Mouse (Mus musculus) small intestine, adult 2 months (tissue): ENCODE measurements around the gene Gm4513. TPM values are rescaled to one million over a fixed set of nuclear protein-coding genes. Genes with fewer than 3 reads are reported as not detected.
"Not testable (repeated sequence)": the region's sequence is repeated elsewhere in the genome, so short reads cannot be mapped to it uniquely, and the experiment has no call there.

Source experiments
- H3K27ac ChIP-seq: fragments of 200-500 bp; 2 replicates; pipeline ENCODE4 v1.5.1; 2012; ENCODE audit warnings: low read depth, low read length, control low read depth, inconsistent platforms; ENCODE audit not compliant: insufficient read depth
- H3K27me3 ChIP-seq: fragments of 200-500 bp; 2 replicates; pipeline ENCODE4 v1.6.1; 2012; ENCODE audit warnings: mild to moderate bottlenecking, moderate library complexity, low read length, inconsistent platforms; ENCODE audit not compliant: control insufficient read depth, insufficient read depth
- H3K36me3 ChIP-seq: fragments of 200-500 bp; 2 replicates; pipeline ENCODE4 v1.6.1; 2012; ENCODE audit warnings: mild to moderate bottlenecking, low read length, control low read depth, inconsistent platforms; ENCODE audit not compliant: control insufficient read depth, insufficient read depth
- H3K4me1 ChIP-seq: fragments of 200-500 bp; 2 replicates; pipeline ENCODE4 v1.6.1; 2012; ENCODE audit warnings: low read length, inconsistent platforms, mixed read lengths; ENCODE audit not compliant: control insufficient read depth, insufficient read depth, insufficient read length
- H3K4me3 ChIP-seq: fragments of 200-500 bp; 2 replicates; pipeline ENCODE4 v1.5.1; 2012; ENCODE audit warnings: low read depth, mild to moderate bottlenecking, control low read depth, inconsistent platforms, low read length, moderate library complexity
- WGBS: fragments of 180-500 bp; shearing (Covaris S2); methylation state at CpG from one replicate; pipeline ENCODE4 v1.1.7; 2018; 5-methylcytosine and 5-hydroxymethylcytosine counted together
- polyA plus RNA-seq: library from polyadenylated mRNA; depleted of rRNA; stranded (reverse); fragments of >200 nt; gene quantifications from 2 replicates; pipeline ENCODE4 v1.2.3, GENCODE M21; 2012; rRNA removed

Gm4513 gene
- polyA plus RNA-seq, result not detected in 2 replicates

GRCm38 (mm10) chr7:20598921-20599320 is at the start of gene Gm4513:
Gene Gm4513, minus strand, starts transcription at chr7:20599021.
- H3K27me3 ChIP-seq, H3K4me1 ChIP-seq, H3K27ac ChIP-seq, H3K36me3 ChIP-seq, H3K4me3 ChIP-seq: not testable (repeated sequence)
- WGBS, result 68% methylated on average over 3 of the region's 5 CpGs

DNA sequence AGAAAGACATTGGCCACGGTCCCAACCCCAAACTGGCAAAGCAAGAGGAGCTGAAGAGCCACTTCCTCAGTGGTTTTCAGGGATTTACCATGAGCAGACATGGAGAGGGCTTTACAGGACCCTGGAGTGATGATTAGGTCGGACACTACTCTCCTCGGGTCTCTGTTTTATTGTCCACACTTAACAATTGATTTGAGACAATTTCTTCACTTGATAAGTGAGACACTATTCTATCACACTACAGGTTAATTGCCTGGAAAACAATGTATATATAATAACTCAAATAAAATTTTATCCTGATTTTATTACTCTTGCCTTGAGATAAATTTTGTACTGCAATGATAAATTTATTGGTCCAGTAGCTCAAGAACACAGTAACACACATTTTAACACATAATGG is 22.7 kb downstream of the Gm4513 start, which contains the start of gene Gm4141:
Gene Gm4141 (minus strand): TSS at position 101 of the 400 bp plus-strand sequence.
- not testable (repeated sequence) for H3K27ac ChIP-seq, H3K4me3 ChIP-seq, H3K27me3 ChIP-seq, H3K4me1 ChIP-seq, H3K36me3 ChIP-seq
- no CpG with 5 or more reads among the region's 3 CpGs for WGBS

- H3K4me3 ChIP-seq, H3K4me1 ChIP-seq, H3K36me3 ChIP-seq, H3K27ac ChIP-seq, H3K27me3 ChIP-seq: not testable (repeated sequence)
- no CpG with 5 or more reads among the region's 1 CpGs for WGBS
These were observed 53.2 kb downstream of the Gm4513 start, which contains the start of gene Gm5726 for GRCm38 (mm10) chr7:20545657-20546056. Gene Gm5726, minus strand, starts transcription at chr7:20545757.

Other genes with a start within 250 kb of the Gm4513 start
- gene Gm5728, start 223.6 kb downstream of the Gm4513 start, polyA plus RNA-seq, result not detected in 2 replicates
- not detected in 2 replicates for gene Vmn1r100, start 181.1 kb downstream of the Gm4513 start, polyA plus RNA-seq
- not detected in 2 replicates for gene Vmn1r101, start 156.4 kb downstream of the Gm4513 start, polyA plus RNA-seq
- gene Gm10670, start 124.1 kb downstream of the Gm4513 start, polyA plus RNA-seq, result not detected in 2 replicates
- not detected in 2 replicates for gene Vmn1r103, start 88.5 kb downstream of the Gm4513 start, polyA plus RNA-seq
- gene Vmn1r104, start 65.2 kb downstream of the Gm4513 start, polyA plus RNA-seq, result not detected in 2 replicates
- not detected in 2 replicates for gene Gm5726, start 53.3 kb downstream of the Gm4513 start, polyA plus RNA-seq
- gene Gm4141, start 22.8 kb downstream of the Gm4513 start, polyA plus RNA-seq, result not detected in 2 replicates
- not detected in 2 replicates for gene Vmn1r107, start 69.9 kb upstream of the Gm4513 start, polyA plus RNA-seq
- not detected in 2 replicates for gene Vmn1r111, start 104.2 kb upstream of the Gm4513 start, polyA plus RNA-seq
- not detected in 2 replicates for gene Gm10668, start 131.6 kb upstream of the Gm4513 start, polyA plus RNA-seq
- gene Vmn1r112, start 172.2 kb upstream of the Gm4513 start, polyA plus RNA-seq, result not detected in 2 replicates
- gene Vmn1r113, start 188.3 kb upstream of the Gm4513 start, polyA plus RNA-seq, result not detected in 2 replicates
- gene Vmn1r114, start 213.2 kb upstream of the Gm4513 start, polyA plus RNA-seq, result not detected in 2 replicates
- not detected in 2 replicates for gene Vmn1r115, start 246.0 kb upstream of the Gm4513 start, polyA plus RNA-seq